Mouse (Mus musculus): ENCODE results near the gene Uhrf1.

DNA sequence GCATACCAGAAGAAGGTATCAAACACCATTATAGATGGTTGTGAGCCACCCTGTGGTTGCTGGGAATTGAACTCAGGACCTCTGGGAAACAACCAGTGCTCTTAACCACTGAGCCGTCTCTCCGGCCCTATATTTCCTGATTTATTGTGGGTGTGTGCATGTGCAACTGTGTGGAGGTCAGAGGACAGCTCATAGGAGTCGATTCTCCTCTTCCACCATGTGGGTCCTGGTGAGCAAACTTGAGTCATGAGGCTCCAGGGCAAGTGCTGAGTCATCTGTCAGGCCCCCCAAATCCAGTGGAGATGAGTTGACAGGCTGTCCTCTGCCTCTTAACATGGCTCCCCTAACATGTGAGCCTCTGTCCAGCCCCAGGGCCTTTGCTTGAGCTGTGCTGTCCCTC lies 37.3 kb upstream of the Uhrf1 start:
- TF ChIP-seq GATA1 (IDR thresholded peaks at IDR 0.05; ENCODE audit: low read length) (no peak), TAL1 (IDR thresholded peaks at IDR 0.05; ENCODE audit: low read length) (no peak)

All from erythroblast, embryonic 14.5 days (primary cell).